Mouse (Mus musculus) embryonic facial prominence, embryonic 13.5 days (tissue): ENCODE data around the gene Serpinb1b. TPM values are rescaled to one million over a fixed set of nuclear protein-coding genes. Genes with fewer than 3 reads are reported as not detected.

Source experiments
- ATAC-seq: fragments of 200-750 bp; cut with Nextera tagmentation; 2 replicates; pipeline ENCODE4 v1.8.0; 2017; ENCODE audit warnings: low read depth; ENCODE audit not compliant: insufficient number of reproducible peaks, insufficient read depth, low FRiP score, low TSS enrichment
- H3K27ac ChIP-seq: fragments of 300-500 bp; sonication (generic); 2 replicates; pipeline ENCODE4 v1.5.1; 2015; ENCODE audit warnings: moderate library complexity, mild to moderate bottlenecking, inconsistent platforms
- H3K27me3 ChIP-seq: fragments of 300-500 bp; sonication (generic); 2 replicates; pipeline ENCODE4 v1.6.1; 2015; ENCODE audit warnings: mild to moderate bottlenecking, inconsistent platforms
- H3K36me3 ChIP-seq: fragments of 300-500 bp; sonication (generic); 2 replicates; pipeline ENCODE4 v1.6.1; 2015; ENCODE audit warnings: mild to moderate bottlenecking, inconsistent platforms
- H3K4me1 ChIP-seq: fragments of 300-500 bp; sonication (generic); 2 replicates; pipeline ENCODE4 v1.6.1; 2015; ENCODE audit warnings: inconsistent platforms
- H3K4me2 ChIP-seq: fragments of 300-500 bp; sonication (generic); 2 replicates; pipeline ENCODE4 v1.6.1; 2015; ENCODE audit warnings: moderate library complexity, mild to moderate bottlenecking, inconsistent platforms
- H3K4me3 ChIP-seq: fragments of 300-500 bp; sonication (generic); 2 replicates; pipeline ENCODE4 v1.5.1; 2015; ENCODE audit warnings: mild to moderate bottlenecking, inconsistent platforms
- H3K9ac ChIP-seq: fragments of 300-500 bp; sonication (generic); 2 replicates; pipeline ENCODE4 v1.6.1; 2015; ENCODE audit warnings: mild to moderate bottlenecking, inconsistent platforms
- H3K9me3 ChIP-seq: fragments of 300-500 bp; sonication (generic); 2 replicates; pipeline ENCODE4 v1.6.1; 2016; ENCODE audit warnings: inconsistent platforms
- WGBS: fragments of 180-500 bp; shearing (Covaris S2); methylation state at CpG from one replicate; pipeline ENCODE4 v1.1.7; 2015; ENCODE audit warnings: mixed read lengths; 5-methylcytosine and 5-hydroxymethylcytosine counted together
- polyA plus RNA-seq: library from polyadenylated mRNA; unstranded; fragments of >200 nt; fragmentation: Nextera tagmentation; extraction: Ambion mirVana; gene quantifications from 2 replicates; pipeline ENCODE4 v1.2.1, GENCODE M21; 2015

Serpinb1b gene
- polyA plus RNA-seq, 1 experiment from 2014 or later = 2.3 TPM

GRCm38 (mm10) chr13:33074029-33074428 is 4.3 kb upstream of the Serpinb1b start:
- Histone ChIP-seq H3K9me3 (no peaks in the 10 kb centered on the region), H3K4me3 (no peak overlapping the region), H3K27me3 (no peaks in the 10 kb centered on the region), H3K36me3 (no peaks in the 10 kb centered on the region), H3K4me1 (peaks cover 9% of the 10 kb centered on the region), H3K4me2 (no peak overlapping the region), H3K9ac (no peak overlapping the region), H3K27ac (no peak overlapping the region)
- no peak for ATAC-seq

- Histone ChIP-seq H3K27ac (no peak overlapping the region), H3K4me3 (no peak overlapping the region), H3K4me2 (no peak overlapping the region), H3K9me3 (no peaks in the 10 kb centered on the region), H3K9ac (no peak overlapping the region), H3K4me1 (peaks cover 12% of the 10 kb centered on the region), H3K27me3 (no peaks in the 10 kb centered on the region), H3K36me3 (no peaks in the 10 kb centered on the region)
- no peak for ATAC-seq
- 75% methylated on average over 3 of the region's 3 CpGs for WGBS
Observed at GRCm38 (mm10) chr13:33076247-33076646, 2.1 kb upstream of the Serpinb1b start.

GRCm38 (mm10) chr13:33077026-33077685 is 1.2 kb upstream of the Serpinb1b start:
- ATAC-seq = no peak
- WGBS = 93% methylated on average over 10 of the region's 10 CpGs
- Histone ChIP-seq H3K36me3 (no peaks in the 10 kb centered on the region), H3K27me3 (no peaks in the 10 kb centered on the region), H3K27ac (no peak overlapping the region), H3K4me1 (peaks cover 12% of the 10 kb centered on the region), H3K9me3 (no peaks in the 10 kb centered on the region), H3K9ac (no peak overlapping the region), H3K4me2 (no peak overlapping the region), H3K4me3 (no peak overlapping the region)

GRCm38 (mm10) chr13:33079391-33079790 is 1.0 kb downstream of the Serpinb1b start:
- H3K4me1 ChIP-seq = peaks cover 12% of the 10 kb centered on the region
- H3K36me3 ChIP-seq = no peaks in the 10 kb centered on the region
- H3K9ac ChIP-seq = no peak overlapping the region
- no peak overlapping the region for H3K4me3 ChIP-seq
- H3K9me3 ChIP-seq = no peaks in the 10 kb centered on the region
- 24% methylated on average over 6 of the region's 6 CpGs for WGBS
- no peak for ATAC-seq
- H3K4me2 ChIP-seq = peak overlapping the region; percentile 12; the same call in 1 of the 2 replicates
- H3K27ac ChIP-seq = no peak overlapping the region
- no peaks in the 10 kb centered on the region for H3K27me3 ChIP-seq

- H3K27me3 ChIP-seq = no peaks in the 10 kb centered on the region
- H3K27ac ChIP-seq = peak overlapping the region; percentile 16; the same call in 1 of the 2 replicates
- H3K4me2 ChIP-seq = 0 out of 2 replicates have a peak overlapping the region, but pooled peaks have one; percentile 5
- 18% methylated on average over 3 of the region's 3 CpGs for WGBS
- H3K36me3 ChIP-seq = no peaks in the 10 kb centered on the region
- H3K9ac ChIP-seq = no peak overlapping the region
- ATAC-seq = no peak
- H3K9me3 ChIP-seq = no peaks in the 10 kb centered on the region
- H3K4me3 ChIP-seq = no peak overlapping the region
- peaks cover 20% of the 10 kb centered on the region for H3K4me1 ChIP-seq
Observed at GRCm38 (mm10) chr13:33080356-33080755, 2.0 kb downstream of the Serpinb1b start.

GRCm38 (mm10) chr13:33083834-33084233 is 5.5 kb downstream of the Serpinb1b start:
- Histone ChIP-seq H3K4me2 (no peak overlapping the region), H3K4me3 (no peak overlapping the region), H3K4me1 (peaks cover 15% of the 10 kb centered on the region), H3K9me3 (no peaks in the 10 kb centered on the region), H3K27ac (no peak overlapping the region), H3K9ac (no peak overlapping the region), H3K27me3 (no peaks in the 10 kb centered on the region), H3K36me3 (no peaks in the 10 kb centered on the region)
- 73% methylated on average over 2 of the region's 2 CpGs for WGBS
- no peak for ATAC-seq

GRCm38 (mm10) chr13:33084975-33085694 is 6.8 kb downstream of the Serpinb1b start:
- Histone ChIP-seq H3K4me3 (no peak overlapping the region), H3K27ac (0 out of 2 replicates have a peak overlapping the region, but pooled peaks have one; percentile 60)

GRCm38 (mm10) chr13:33085695-33086432 is 7.5 kb downstream of the Serpinb1b start:
- Histone ChIP-seq H3K36me3 (no peaks in the 10 kb centered on the region), H3K4me2 (no peak overlapping the region), H3K9me3 (no peaks in the 10 kb centered on the region), H3K4me3 (no peak overlapping the region), H3K4me1 (peaks cover 12% of the 10 kb centered on the region), H3K9ac (no peak overlapping the region), H3K27me3 (no peaks in the 10 kb centered on the region), H3K27ac (0 out of 2 replicates have a peak overlapping the region, but pooled peaks have one; percentile 60)
- ATAC-seq = no peak

More at GRCm38 (mm10) chr13:33084975-33085694, 6.8 kb downstream of the Serpinb1b start:
- ATAC-seq = no peak
- WGBS = 66% methylated on average over 5 of the region's 5 CpGs
- H3K4me1 ChIP-seq = peaks cover 12% of the 10 kb centered on the region
- no peaks in the 10 kb centered on the region for H3K9me3 ChIP-seq
- H3K27me3 ChIP-seq = no peaks in the 10 kb centered on the region
- no peak overlapping the region for H3K4me2 ChIP-seq
- no peaks in the 10 kb centered on the region for H3K36me3 ChIP-seq
- H3K9ac ChIP-seq = no peak overlapping the region

- no peaks in the 10 kb centered on the region for H3K36me3 ChIP-seq
- H3K9ac ChIP-seq = no peak overlapping the region
- peaks cover 11% of the 10 kb centered on the region for H3K4me1 ChIP-seq
- no peak overlapping the region for H3K4me2 ChIP-seq
- ATAC-seq = no peak
- no peak overlapping the region for H3K27ac ChIP-seq
- WGBS = 79% methylated on average over 3 of the region's 3 CpGs
- H3K4me3 ChIP-seq = no peak overlapping the region
- H3K27me3 ChIP-seq = no peaks in the 10 kb centered on the region
- no peaks in the 10 kb centered on the region for H3K9me3 ChIP-seq
Observed at GRCm38 (mm10) chr13:33089566-33089965, 11.2 kb downstream of the Serpinb1b start.

- 73% methylated on average over 1 of the region's 1 CpGs for WGBS
- ATAC-seq = no peak
- Histone ChIP-seq H3K27ac (no peak overlapping the region), H3K36me3 (no peaks in the 10 kb centered on the region), H3K9me3 (no peaks in the 10 kb centered on the region), H3K4me1 (peaks cover 1% of the 10 kb centered on the region), H3K4me3 (no peak overlapping the region), H3K4me2 (no peak overlapping the region), H3K9ac (no peak overlapping the region), H3K27me3 (no peaks in the 10 kb centered on the region)
Observed at GRCm38 (mm10) chr13:33090546-33090945, 12.2 kb downstream of the Serpinb1b start.

- no peak for ATAC-seq
- no peak overlapping the region for H3K4me3 ChIP-seq
- H3K4me2 ChIP-seq = no peak overlapping the region
- no peaks in the 10 kb centered on the region for H3K27me3 ChIP-seq
- no peak overlapping the region for H3K27ac ChIP-seq
- no peaks in the 10 kb centered on the region for H3K4me1 ChIP-seq
- H3K9ac ChIP-seq = no peak overlapping the region
- no peaks in the 10 kb centered on the region for H3K36me3 ChIP-seq
- 87% methylated on average over 1 of the region's 1 CpGs for WGBS
- no peaks in the 10 kb centered on the region for H3K9me3 ChIP-seq
Observed at GRCm38 (mm10) chr13:33091306-33091705, 12.9 kb downstream of the Serpinb1b start.
